Mouse (Mus musculus) forebrain, embryonic 11.5 days (tissue): ENCODE results near the gene Myh9. TPM values are rescaled to one million over a fixed set of nuclear protein-coding genes. Genes with fewer than 3 reads are reported as not detected.
"Not testable (repeated sequence)": the region's sequence is repeated elsewhere in the genome, so short reads cannot be mapped to it uniquely, and the experiment has no call there.

ENCODE experiments used
- ATAC-seq: fragments of 200-750 bp; cut with Nextera tagmentation; replicated peaks from 2 replicates; pipeline ENCODE4 v1.8.0; 2017; ENCODE audit warnings: moderate TSS enrichment; ENCODE audit not compliant: low FRiP score
- DNase-seq: peaks from one replicate; pipeline ENCODE4 v3.0.0-alpha.2; 2017; ENCODE audit warnings: low spot score
- H3K27ac ChIP-seq: fragments of 300-500 bp; sonication (generic); 2 replicates; pipeline ENCODE4 v1.5.1; 2014; ENCODE audit warnings: low read depth, low read length
- H3K27me3 ChIP-seq: fragments of 300-500 bp; sonication (generic); 2 replicates; pipeline ENCODE4 v1.6.1; 2014; ENCODE audit warnings: mild to moderate bottlenecking, low read length, mixed read lengths; ENCODE audit not compliant: control insufficient read depth, insufficient read depth
- H3K36me3 ChIP-seq: fragments of 300-500 bp; sonication (generic); 2 replicates; pipeline ENCODE4 v1.6.1; 2014; ENCODE audit warnings: mild to moderate bottlenecking, low read length, moderate library complexity, mixed read lengths; ENCODE audit not compliant: control insufficient read depth, insufficient read depth
- H3K4me1 ChIP-seq: fragments of 300-500 bp; sonication (generic); replicated peaks from 2 replicates; pipeline ENCODE4 v1.6.1; 2014; ENCODE audit warnings: low read length, mixed read lengths; ENCODE audit not compliant: control insufficient read depth, insufficient read depth
- H3K4me2 ChIP-seq: fragments of 300-500 bp; sonication (generic); 2 replicates; pipeline ENCODE4 v1.6.1; 2014; ENCODE audit warnings: low read depth, mild to moderate bottlenecking, low read length, moderate library complexity, mixed read lengths; ENCODE audit not compliant: severe bottlenecking
- H3K4me3 ChIP-seq: fragments of 300-500 bp; sonication (generic); 2 replicates; pipeline ENCODE4 v1.5.1; 2014; ENCODE audit warnings: low read depth, low read length
- H3K9ac ChIP-seq: fragments of 300-500 bp; sonication (generic); 2 replicates; pipeline ENCODE4 v1.6.1; 2014; ENCODE audit warnings: low read length
- H3K9me3 ChIP-seq: fragments of 300-500 bp; sonication (generic); 2 replicates; pipeline ENCODE4 v1.6.1; 2016; ENCODE audit warnings: low read length, mixed read lengths; ENCODE audit not compliant: control insufficient read depth
- WGBS: fragments of 180-500 bp; shearing (Covaris S2); extraction: QIAGEN DNeasy Blood & Tissue Kit; methylation state at CpG from one replicate; pipeline ENCODE4 v1.1.7; 2014; 5-methylcytosine and 5-hydroxymethylcytosine counted together
- polyA plus RNA-seq: library from polyadenylated mRNA; unstranded; fragments of >200 nt; fragmentation: Nextera tagmentation; extraction: Ambion mirVana; gene quantifications from 2 replicates; pipeline ENCODE4 v1.2.1, GENCODE M21; 2014

Gene Myh9
- polyA plus RNA-seq, 1 experiment from 2014 or later, result 37.4 TPM

GRCm38 (mm10) chr15:77725393-77726020, 116.5 kb downstream of the Myh9 start:
- H3K9ac ChIP-seq, H3K4me3 ChIP-seq, H3K9me3 ChIP-seq, H3K4me2 ChIP-seq, H3K36me3 ChIP-seq, ATAC-seq, DNase-seq, H3K4me1 ChIP-seq, H3K27ac ChIP-seq, H3K27me3 ChIP-seq: not testable (repeated sequence)
- 82% methylated on average over 3 of the region's 6 CpGs for WGBS

GRCm38 (mm10) chr15:77724208-77724911, 117.6 kb downstream of the Myh9 start:
- not testable (repeated sequence) for H3K27me3 ChIP-seq, DNase-seq, H3K27ac ChIP-seq, H3K4me2 ChIP-seq, ATAC-seq, H3K9ac ChIP-seq, H3K36me3 ChIP-seq, H3K4me1 ChIP-seq, H3K4me3 ChIP-seq, H3K9me3 ChIP-seq
- WGBS, result 39% methylated on average over 2 of the region's 10 CpGs

- not testable (repeated sequence) for H3K36me3 ChIP-seq, H3K9ac ChIP-seq, H3K9me3 ChIP-seq, H3K27me3 ChIP-seq, ATAC-seq, DNase-seq, H3K4me2 ChIP-seq, H3K4me1 ChIP-seq, H3K27ac ChIP-seq, H3K4me3 ChIP-seq
- WGBS, result no CpG with 5 or more reads among the region's 3 CpGs
These were observed 120.5 kb downstream of the Myh9 start for GRCm38 (mm10) chr15:77721509-77721908.

GRCm38 (mm10) chr15:77718240-77718639, 123.7 kb downstream of the Myh9 start:
- not testable (repeated sequence) for H3K27ac ChIP-seq, H3K9ac ChIP-seq, H3K4me3 ChIP-seq, H3K36me3 ChIP-seq, H3K9me3 ChIP-seq, H3K4me1 ChIP-seq, ATAC-seq, H3K4me2 ChIP-seq, DNase-seq, H3K27me3 ChIP-seq
- WGBS, result 100% methylated on average over 2 of the region's 6 CpGs

Other genes with a start within 250 kb of the Myh9 start
- gene Apol10b, start 246.1 kb downstream of the Myh9 start, polyA plus RNA-seq, result not detected in 2 replicates
- not detected in 2 replicates for gene Gm36245, start 242.9 kb downstream of the Myh9 start, polyA plus RNA-seq
- not detected in 2 replicates for gene Apol11b, start 198.9 kb downstream of the Myh9 start, polyA plus RNA-seq
- gene Apol7e, start 143.3 kb downstream of the Myh9 start, polyA plus RNA-seq, result not detected in 2 replicates
- gene Apol9b, start 113.1 kb downstream of the Myh9 start, polyA plus RNA-seq, result not detected in 2 replicates
- 0.16 and 0.21 TPM in 2 replicates for gene Apol8, start 85.2 kb downstream of the Myh9 start, polyA plus RNA-seq
- 232 and 267 TPM in 2 replicates for gene Txn2, start 86.8 kb upstream of the Myh9 start, polyA plus RNA-seq
- gene Foxred2, start 114.5 kb upstream of the Myh9 start, polyA plus RNA-seq, result 9.1 TPM in 2 replicates
- 243 and 275 TPM in 2 replicates for gene Eif3d, start 128.6 kb upstream of the Myh9 start, polyA plus RNA-seq